Mouse (Mus musculus): Measurements from ENCODE around the gene Olfr952.

The Olfr952 gene

DNA sequence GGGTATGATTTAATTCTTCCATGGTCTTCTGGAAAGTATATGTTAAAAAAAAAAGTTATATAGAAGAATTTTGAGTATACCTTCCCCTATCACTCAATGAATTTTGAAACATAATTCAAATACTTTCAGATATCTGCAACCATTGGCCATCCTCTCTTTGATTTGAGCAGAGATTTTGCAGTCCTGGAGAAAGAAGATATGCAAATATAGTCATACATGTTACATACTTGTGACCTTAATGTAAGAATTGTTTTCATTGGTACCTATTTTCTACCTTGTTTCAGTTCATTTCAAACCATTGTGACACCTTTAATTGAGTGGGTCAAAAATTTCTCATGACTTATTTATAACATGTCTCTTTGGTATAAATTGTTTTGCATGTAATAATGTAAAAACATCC is at the start of gene Olfr952:
Gene Olfr952 (minus strand): TSS at position 101 of the 400 bp plus-strand sequence.
- DNase-seq, result no peak

DNA sequence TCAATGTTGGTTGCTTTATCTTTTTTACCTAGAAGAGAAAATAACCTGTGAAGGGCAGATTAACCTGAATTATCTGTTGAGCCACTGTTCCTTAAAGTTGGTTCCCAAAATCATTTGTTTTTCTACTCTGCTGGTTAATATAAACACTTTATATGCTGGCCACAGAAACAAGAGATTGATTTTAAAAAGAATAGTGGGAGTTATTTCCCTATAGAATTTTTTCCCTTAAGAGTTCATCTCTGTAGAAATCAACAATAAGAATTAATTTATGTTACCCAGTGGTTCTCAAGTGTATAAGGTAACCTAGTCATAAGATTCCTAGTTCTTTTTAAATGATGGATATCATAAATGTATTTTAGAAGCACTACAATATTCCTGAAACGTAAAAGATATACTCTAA is 44.9 kb upstream of the Olfr952 start, which contains the start of gene Olfr955:
Gene Olfr955 (minus strand): TSS at position 101 of the 400 bp plus-strand sequence.
- no peak for DNase-seq

DNA sequence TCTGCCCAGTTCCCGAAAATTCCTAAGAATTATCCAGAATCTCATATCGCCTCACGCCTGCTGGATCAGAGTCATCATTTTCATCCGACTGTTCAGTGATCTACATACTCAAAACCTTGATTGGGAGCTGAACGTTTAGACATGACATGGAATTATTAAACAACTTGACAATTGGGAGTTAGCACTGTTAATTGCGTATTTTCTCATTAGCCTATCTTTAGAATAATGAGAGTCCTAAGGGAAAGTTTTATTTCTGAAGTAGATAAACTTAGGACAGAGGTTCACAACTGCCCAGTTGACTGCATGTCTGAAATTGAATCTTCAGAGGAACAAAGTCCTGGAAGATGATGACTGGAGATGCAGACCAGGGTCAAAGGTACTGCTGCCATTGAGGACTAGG is 29.5 kb upstream of the Olfr952 start, which contains the start of gene Olfr954:
Gene Olfr954 (plus strand): TSS at position 301 of the 400 bp plus-strand sequence.
- no peak for DNase-seq

DNA sequence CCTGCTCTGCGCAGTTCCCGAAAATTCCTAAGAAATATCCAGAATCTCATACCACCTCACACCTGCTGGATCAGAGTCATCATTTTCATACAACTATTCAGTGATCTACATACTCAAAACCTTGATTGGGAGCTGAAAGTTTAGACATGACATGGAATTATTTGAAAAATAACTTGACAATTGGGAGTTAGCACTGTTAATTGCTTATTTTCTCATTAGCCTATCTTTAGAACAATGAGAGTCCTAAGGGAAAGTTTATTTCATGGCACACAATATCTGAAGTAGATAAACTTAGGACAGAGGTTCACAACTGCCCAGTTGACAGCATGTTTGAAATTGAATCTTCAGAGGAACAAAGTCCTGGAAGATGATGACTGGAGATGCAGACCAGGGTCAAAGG is 39.8 kb downstream of the Olfr952 start, which contains the start of gene Olfr951:
Gene Olfr951 (plus strand): TSS at position 301 of the 400 bp plus-strand sequence.
- no peak for DNase-seq
